Mouse (Mus musculus): ENCODE measurements around the gene Serpinb6b. TPM values are rescaled to one million over a fixed set of nuclear protein-coding genes. Genes with fewer than 3 reads are reported as not detected.
"Not testable (repeated sequence)": the region's sequence is repeated elsewhere in the genome, so short reads cannot be mapped to it uniquely, and the experiment has no call there.

Serpinb6b gene
- polyA plus RNA-seq, 1 experiment from 2014 or later = 2.9 TPM

DNA sequence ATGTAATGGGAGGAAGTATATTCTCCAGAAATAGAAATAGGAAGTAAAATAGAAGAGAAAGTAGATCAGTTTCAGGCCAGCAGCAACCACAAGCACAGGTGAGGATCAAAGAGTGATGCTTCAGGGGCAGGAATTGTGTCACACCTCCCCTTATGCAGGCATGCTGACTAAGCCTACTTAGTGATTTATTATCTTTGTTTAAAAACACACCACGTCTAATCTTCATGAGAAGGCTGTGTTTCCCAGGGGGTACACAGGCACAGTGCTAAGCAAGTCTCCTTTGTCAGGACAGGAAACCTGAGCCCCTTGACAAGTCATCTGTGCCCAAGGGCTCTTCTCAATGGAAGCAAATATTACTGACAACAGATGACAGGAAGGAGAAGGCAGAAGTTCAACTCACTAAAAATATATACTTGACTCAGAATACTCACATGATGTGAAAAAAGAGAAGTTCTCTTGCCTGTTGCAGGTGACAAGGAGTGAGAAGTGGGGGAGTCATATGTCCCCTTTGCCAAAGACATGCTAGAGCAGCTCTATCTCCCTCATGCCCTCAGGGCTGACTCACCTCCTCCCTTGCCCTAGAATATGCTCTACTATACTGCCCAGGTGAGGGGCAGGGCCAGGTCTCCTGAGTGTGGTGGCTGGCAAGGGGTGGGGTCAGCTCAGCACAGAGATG, 30.2 kb upstream of the Serpinb6b start:
- WGBS (ENCODE audit: insufficient replicate concordance) = 23% methylated on average over 1 of the region's 1 CpGs
- no peak for TF ChIP-seq EP300 (IDR thresholded peaks at IDR 0.05; ENCODE audit: low read depth)
- no peak for TF ChIP-seq CTCF (IDR thresholded peaks at IDR 0.05; ENCODE audit: low read depth)
- H3K4me1 ChIP-seq (ENCODE audit: insufficient read depth) = no peaks in the 10 kb centered on the region; the same call in 1 of the 2 replicates
- no peaks in the 10 kb centered on the region for H3K27me3 ChIP-seq (ENCODE audit: insufficient read depth, low read length)
- H3K4me2 ChIP-seq (ENCODE audit: low read depth, low read length) = no peak overlapping the region
- DNase-seq = no peak
- H3K4me3 ChIP-seq (ENCODE audit: low read depth, low read length) = no peak overlapping the region
- H3K27ac ChIP-seq (ENCODE audit: low read depth) = no peak overlapping the region
- H3K9me3 ChIP-seq (ENCODE audit: low read length) = no peaks in the 10 kb centered on the region
- no peak overlapping the region for H3K9ac ChIP-seq (replicated peaks)
- H3K36me3 ChIP-seq (replicated peaks; ENCODE audit: insufficient read depth, low read length) = no peaks in the 10 kb centered on the region
- 0 out of 2 replicates have a peak, but pooled peaks have one; percentile 10 for ATAC-seq

DNA sequence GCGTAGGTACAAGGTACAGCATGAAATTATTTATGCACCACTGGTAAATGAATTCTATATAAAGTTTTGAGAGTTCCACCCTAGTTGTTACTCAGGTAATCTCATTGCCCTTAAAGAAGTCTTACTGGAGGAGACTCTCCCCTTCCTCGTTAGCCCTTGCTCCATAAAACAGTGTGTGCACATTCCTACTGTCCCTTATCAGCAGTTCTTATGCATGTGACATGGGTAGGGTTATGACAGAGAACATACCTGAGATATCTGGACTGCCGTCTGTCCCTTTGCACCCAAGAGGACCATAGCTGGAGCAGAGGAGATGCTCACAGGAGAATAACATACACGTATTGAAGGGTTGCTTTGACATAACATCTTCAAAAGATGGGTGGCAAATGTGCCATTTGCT, 26.7 kb upstream of the Serpinb6b start:
- H3K9me3 ChIP-seq (ENCODE audit: low read length); H3K36me3 ChIP-seq (replicated peaks; ENCODE audit: insufficient read depth, low read length); H3K27ac ChIP-seq (ENCODE audit: low read depth); H3K4me1 ChIP-seq (ENCODE audit: insufficient read depth); H3K4me2 ChIP-seq (ENCODE audit: low read depth, low read length); H3K4me3 ChIP-seq (ENCODE audit: low read depth, low read length); DNase-seq; H3K27me3 ChIP-seq (ENCODE audit: insufficient read depth, low read length); H3K9ac ChIP-seq (replicated peaks); ATAC-seq: not testable (repeated sequence)
- 66% methylated on average over 4 of the region's 4 CpGs for WGBS (ENCODE audit: insufficient replicate concordance)

DNA sequence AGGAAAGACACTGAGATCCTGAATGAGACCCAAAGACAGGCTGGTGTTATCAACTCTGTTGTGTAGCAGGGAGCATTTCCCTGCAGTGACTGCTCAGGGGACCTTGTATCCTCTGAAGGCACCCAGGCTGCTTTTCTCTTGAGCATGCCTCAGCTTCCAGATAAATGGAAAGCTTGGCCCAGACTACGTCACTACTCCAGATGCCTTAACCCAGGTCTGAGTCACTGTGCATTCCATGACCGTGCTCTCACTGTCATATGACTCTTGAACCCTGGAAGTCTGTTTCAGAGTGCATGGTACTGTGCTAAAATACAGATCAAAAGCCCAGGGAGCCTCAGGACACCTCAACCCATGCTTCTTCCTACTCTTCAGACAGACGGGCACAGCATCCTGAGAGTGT, 25.8 kb upstream of the Serpinb6b start:
- H3K36me3 ChIP-seq (replicated peaks; ENCODE audit: insufficient read depth, low read length); ATAC-seq; H3K4me1 ChIP-seq (ENCODE audit: insufficient read depth); H3K9ac ChIP-seq (replicated peaks); H3K9me3 ChIP-seq (ENCODE audit: low read length); H3K4me2 ChIP-seq (ENCODE audit: low read depth, low read length); H3K4me3 ChIP-seq (ENCODE audit: low read depth, low read length); H3K27me3 ChIP-seq (ENCODE audit: insufficient read depth, low read length); DNase-seq; H3K27ac ChIP-seq (ENCODE audit: low read depth): not testable (repeated sequence)
- WGBS (ENCODE audit: insufficient replicate concordance) = 78% methylated on average over 3 of the region's 3 CpGs

DNA sequence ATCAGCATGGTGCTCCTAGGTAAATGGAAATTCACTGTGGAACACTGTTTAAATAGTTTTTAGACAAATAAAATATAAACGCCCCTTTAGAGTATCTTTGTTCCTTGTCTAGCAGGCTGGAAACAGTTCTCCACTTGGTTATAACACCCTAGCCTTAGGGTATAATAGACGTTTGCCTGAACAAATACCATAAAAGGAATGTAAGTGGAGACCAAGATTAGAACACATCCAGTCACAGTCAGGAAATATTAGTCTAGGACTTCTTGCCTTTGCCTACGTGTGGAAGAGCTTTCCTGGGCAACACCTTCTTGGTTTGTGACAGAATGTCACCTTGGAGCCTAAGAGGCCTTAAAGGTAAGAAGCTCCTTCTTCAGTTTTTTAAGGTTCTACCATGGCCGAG, 8.5 kb upstream of the Serpinb6b start:
- H3K9ac ChIP-seq (replicated peaks) = no peak overlapping the region
- ATAC-seq = no peak
- no peak overlapping the region for H3K27ac ChIP-seq (ENCODE audit: low read depth)
- H3K4me1 ChIP-seq (ENCODE audit: insufficient read depth) = no peaks in the 10 kb centered on the region
- H3K4me2 ChIP-seq (ENCODE audit: low read depth, low read length) = no peak overlapping the region
- H3K27me3 ChIP-seq (ENCODE audit: insufficient read depth, low read length) = no peaks in the 10 kb centered on the region
- H3K9me3 ChIP-seq (ENCODE audit: low read length) = no peaks in the 10 kb centered on the region
- H3K36me3 ChIP-seq (replicated peaks; ENCODE audit: insufficient read depth, low read length) = no peaks in the 10 kb centered on the region
- no peak overlapping the region for H3K4me3 ChIP-seq (ENCODE audit: low read depth, low read length)
- 61% methylated on average over 4 of the region's 4 CpGs for WGBS (ENCODE audit: insufficient replicate concordance)
- DNase-seq = no peak
- TF ChIP-seq EP300 (IDR thresholded peaks at IDR 0.05; ENCODE audit: low read depth) (no peak), CTCF (IDR thresholded peaks at IDR 0.05; ENCODE audit: low read depth) (no peak)

DNA sequence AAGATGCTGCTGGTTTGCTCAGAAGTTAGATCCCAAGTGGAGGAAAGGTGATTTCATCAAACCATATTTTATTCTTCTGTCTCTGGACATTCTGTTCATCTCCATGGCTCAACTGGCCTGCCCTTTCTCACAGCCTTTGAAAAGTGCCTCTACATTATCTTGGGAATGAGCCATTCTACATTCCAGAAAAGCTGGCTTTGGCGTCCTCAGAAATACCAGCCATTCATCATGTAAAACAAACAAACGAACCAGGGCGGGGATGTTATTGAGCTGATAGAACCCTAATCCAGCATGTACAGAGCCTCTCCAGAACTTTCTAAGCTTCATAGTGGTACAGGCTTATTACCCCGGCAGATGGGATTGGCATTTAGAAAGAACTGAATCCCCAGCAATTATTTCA, 7.1 kb upstream of the Serpinb6b start:
- H3K9ac ChIP-seq (replicated peaks) = no peak overlapping the region
- ATAC-seq (no peak), DNase-seq (no peak)
- WGBS (ENCODE audit: insufficient replicate concordance) = 78% methylated on average over 4 of the region's 4 CpGs
- H3K27ac ChIP-seq (ENCODE audit: low read depth) = no peak overlapping the region
- H3K9me3 ChIP-seq (ENCODE audit: low read length) = no peaks in the 10 kb centered on the region
- H3K36me3 ChIP-seq (replicated peaks; ENCODE audit: insufficient read depth, low read length) = no peaks in the 10 kb centered on the region
- no peak overlapping the region for H3K4me2 ChIP-seq (ENCODE audit: low read depth, low read length)
- no peaks in the 10 kb centered on the region for H3K4me1 ChIP-seq (ENCODE audit: insufficient read depth)
- no peak for TF ChIP-seq CTCF (IDR thresholded peaks at IDR 0.05; ENCODE audit: low read depth)
- H3K27me3 ChIP-seq (ENCODE audit: insufficient read depth, low read length) = no peaks in the 10 kb centered on the region
- no peak overlapping the region for H3K4me3 ChIP-seq (ENCODE audit: low read depth, low read length)

DNA sequence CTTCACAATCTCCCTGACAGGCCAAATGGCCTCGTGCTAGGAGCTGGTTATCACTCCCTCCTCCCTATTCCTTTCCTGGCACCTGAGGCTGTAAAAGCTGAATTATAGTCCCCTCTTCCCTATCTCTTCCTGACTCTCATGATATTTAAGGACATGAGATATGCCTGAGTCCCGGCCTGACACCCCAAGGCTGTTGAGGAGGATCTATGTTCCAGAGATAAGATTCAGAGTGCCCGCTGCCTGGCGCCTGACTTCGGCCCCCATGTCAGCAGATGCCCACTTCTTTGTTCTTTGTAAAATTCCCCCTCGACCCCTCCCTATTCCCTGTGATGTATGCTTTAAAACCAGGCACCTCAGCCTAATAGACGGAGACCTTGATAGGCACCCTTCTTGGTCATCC, 6.5 kb upstream of the Serpinb6b start:
- not testable (repeated sequence) for DNase-seq; H3K9me3 ChIP-seq (ENCODE audit: low read length)
- 74% methylated on average over 7 of the region's 7 CpGs for WGBS (ENCODE audit: insufficient replicate concordance)

More for the DNA sequence above, 6.5 kb upstream of the Serpinb6b start:
- H3K27me3 ChIP-seq (ENCODE audit: insufficient read depth, low read length); H3K27ac ChIP-seq (ENCODE audit: low read depth); H3K9ac ChIP-seq (replicated peaks); H3K4me2 ChIP-seq (ENCODE audit: low read depth, low read length); H3K36me3 ChIP-seq (replicated peaks; ENCODE audit: insufficient read depth, low read length); ATAC-seq; H3K4me3 ChIP-seq (ENCODE audit: low read depth, low read length); H3K4me1 ChIP-seq (ENCODE audit: insufficient read depth): not testable (repeated sequence)
